Mouse (Mus musculus) erythroid progenitor cell, adult 5-6 weeks (primary cell): ENCODE data around the gene Btrc. TPM values are rescaled to one million over a fixed set of nuclear protein-coding genes. Genes with fewer than 3 reads are reported as not detected.

ENCODE experiments used
- ATAC-seq: replicated peaks from 2 replicates; pipeline ENCODE4 v1.8.0; 2016; ENCODE audit warnings: moderate number of reproducible peaks, mild to moderate bottlenecking, moderate TSS enrichment, inconsistent platforms; ENCODE audit not compliant: poor library complexity, low FRiP score, severe bottlenecking
- total RNA-seq, 2 experiments: library from RNA; stranded (forward) in 1 of 2; stranded (reverse) in 1 of 2; fragments of 150-400 nt in 1 of 2; fragments of 186-747, 209-891 nt in 1 of 2; gene quantifications; 2 replicates each; pipeline versions ENCODE4 v1.2.3 to v1.2.4; 2015 to 2017; ENCODE audit warnings: low replicate concordance in 2 of 2

The Btrc gene
- total RNA-seq, 2 experiments from 2014 or later = 130 to 268 TPM

GRCm38 (mm10) chr19:45552187-45552586, 188.7 kb downstream of the Btrc start:
- ATAC-seq = no peak

GRCm38 (mm10) chr19:45554136-45554535, 190.6 kb downstream of the Btrc start:
- ATAC-seq = no peak

DNA sequence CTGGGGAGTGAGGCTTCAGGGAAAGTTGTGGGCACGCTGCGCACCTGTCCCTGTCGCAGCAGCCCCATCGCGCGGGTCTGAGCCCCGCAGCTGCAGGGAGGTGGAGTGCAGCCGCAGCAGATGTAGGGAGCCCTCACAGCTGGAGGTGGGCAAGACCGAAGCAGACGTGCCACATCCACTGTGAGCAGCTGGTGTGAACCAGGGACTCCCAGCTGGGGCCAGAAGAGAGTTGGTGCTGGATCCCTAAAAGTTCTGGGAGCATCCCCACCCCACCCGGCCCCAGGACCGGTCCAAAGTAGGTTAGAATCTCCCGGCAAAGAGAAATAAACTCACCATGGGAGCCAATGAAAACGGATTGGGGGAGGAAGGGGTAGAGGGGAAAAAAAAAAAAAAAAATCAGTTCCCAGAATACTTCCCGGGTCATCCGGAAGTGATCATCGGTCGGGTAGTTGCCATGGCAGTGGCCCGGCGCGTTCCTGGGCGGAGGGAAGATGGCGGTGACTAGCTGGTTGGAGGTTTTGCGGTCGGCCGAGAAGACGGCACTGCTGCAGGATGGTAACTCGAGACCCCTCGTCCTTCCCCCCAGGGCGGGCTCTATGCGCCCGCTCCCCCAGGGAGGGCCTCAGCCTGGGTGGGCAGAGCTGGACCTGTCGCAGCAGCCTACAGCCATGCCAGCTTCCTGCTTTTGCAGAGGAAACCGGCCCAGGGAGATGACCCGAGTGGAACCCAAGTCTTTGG, 196.8 kb downstream of the Btrc start, which contains the start of the genes Poll and Gm17018:
TSS of gene Poll (minus strand) at position 379 of the 738 bp plus-strand sequence.
TSS of gene Gm17018 (plus strand) at position 463 of the 738 bp plus-strand sequence.
- ATAC-seq = peak; percentile 87

DNA sequence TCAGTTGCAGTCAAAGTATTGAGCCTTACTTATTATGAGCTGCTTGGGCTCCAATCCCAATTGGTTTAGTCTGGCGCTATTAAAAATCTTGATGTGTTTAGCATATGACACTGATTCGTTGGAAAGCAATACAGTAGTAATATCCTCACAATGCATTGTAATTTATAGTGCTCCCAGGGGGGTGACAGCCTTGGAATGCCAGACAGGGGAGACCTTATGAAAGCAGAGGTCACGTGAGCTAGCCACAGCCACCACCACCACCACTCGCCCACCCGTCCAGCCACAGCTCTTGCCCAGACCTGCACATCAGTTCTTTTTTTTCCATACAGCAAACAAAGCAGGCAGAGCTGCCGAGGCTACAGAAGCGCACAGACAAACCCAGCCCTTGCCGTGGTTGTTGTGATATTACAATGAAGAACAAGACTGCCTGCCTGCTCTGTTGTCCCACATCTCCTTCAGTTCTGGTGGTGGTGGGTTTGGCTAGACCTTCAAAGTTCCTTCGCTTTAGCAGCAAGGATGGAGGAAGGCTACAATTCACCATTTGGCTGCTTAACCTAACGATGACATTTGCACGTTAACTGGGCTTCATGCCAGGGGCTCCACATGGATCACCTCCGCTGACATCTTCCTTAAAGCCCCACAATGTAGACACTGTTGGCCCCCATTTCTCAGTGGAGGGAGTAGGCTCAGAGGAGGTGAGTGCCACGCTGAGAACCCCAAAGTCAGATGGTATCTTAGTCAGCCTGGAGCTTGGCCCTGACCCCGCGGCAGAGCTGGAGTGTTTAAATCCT, 202.6 kb downstream of the Btrc start:
- ATAC-seq = no peak

DNA sequence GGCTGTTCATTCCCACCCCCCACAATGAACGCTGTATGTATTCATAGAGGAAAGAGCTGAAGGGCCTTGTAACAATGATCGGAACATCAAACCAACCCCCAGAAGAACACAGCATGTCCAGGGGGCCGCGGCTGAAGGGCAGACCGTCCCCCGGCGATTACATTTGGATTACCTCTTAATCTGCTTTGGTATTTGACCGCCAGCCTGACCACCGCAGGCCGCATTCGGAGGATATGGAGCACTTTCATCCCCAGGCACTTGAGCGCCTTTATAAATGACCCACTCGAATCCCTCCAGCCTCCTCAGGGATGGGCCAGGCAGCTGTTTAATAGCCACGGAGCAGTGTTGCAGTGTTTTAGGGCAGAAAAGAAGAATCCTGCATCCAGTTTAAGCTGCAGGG, 203.8 kb downstream of the Btrc start:
- ATAC-seq = no peak

DNA sequence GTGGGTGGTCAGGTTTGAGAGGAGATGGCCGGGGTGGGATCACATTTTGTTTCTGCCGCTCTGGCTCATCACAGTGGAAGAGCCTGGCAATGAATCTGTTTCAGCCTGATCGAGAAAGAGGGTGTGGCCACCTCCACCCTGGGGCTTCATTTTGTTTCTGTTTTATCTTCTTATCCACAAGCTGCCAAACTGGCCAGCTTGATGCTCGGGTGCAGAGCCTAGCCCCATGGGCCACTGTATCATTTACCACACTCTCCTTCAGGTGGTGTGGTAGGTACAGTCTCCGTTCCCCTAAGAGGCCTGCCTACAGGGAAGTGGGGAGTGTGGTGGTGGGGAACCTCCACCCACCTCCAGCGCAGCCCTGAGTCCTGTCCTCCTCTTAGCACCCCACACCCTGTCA, 209.5 kb downstream of the Btrc start:
- no peak for ATAC-seq

- ATAC-seq = peak; percentile 86
Observed at GRCm38 (mm10) chr19:45573861-45574267, 210.3 kb downstream of the Btrc start.

- ATAC-seq = no peak
Observed at GRCm38 (mm10) chr19:45574339-45574898, 210.9 kb downstream of the Btrc start.

- no peak for ATAC-seq
Observed at GRCm38 (mm10) chr19:45574941-45575631, 211.6 kb downstream of the Btrc start.

GRCm38 (mm10) chr19:45575632-45576001, 212.1 kb downstream of the Btrc start:
- ATAC-seq = no peak

DNA sequence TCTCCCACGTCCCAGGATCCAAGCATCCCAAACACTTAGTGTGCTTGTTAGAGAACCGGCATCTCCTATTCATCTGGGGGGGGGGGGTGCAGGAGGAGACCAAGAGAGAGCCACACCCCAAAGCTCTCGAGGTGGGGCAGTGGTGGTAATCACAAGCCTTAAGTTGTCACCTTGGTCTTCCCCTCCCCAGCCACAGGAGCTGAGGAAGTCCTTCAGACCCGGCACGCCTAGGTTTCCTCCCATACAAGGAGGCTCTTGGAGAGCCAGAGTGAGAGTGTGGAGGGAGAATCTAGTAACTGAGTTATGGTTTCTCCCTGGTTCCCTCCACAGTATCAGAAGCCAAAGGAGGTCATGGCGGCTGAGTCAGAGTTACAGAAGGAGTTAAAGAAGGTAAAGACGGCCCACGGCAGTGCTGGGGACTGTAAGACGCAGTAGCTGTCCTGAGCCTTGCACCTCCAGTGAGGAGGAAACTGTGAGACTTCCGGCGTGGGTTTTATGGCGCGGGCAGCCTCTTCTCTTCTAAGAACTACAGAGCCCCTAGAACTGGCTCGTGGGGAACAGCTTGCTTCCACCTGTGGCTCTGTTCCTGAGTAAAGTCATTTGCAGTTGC, 213.7 kb downstream of the Btrc start:
- ATAC-seq = no peak

DNA sequence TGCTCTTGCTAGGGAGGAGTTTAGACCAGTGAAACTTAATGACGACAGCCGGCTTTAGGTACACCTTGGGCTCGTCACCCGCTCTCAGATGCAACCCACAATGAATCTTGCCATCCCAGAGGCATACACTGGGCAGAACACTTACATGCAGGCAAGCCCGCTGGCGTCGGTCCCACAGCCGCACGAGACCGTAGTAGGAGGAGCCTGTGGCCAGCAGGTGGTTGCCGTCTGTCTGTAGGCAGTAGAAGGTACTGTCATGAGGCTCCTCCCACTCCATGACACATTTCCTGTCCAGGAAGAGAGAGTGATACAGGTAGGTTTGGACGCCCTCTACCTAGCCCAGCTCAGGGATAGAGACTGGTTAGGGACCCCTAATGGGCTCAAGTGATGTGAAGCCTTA, 215.4 kb downstream of the Btrc start:
- no peak for ATAC-seq

GRCm38 (mm10) chr19:45579416-45579815, 215.9 kb downstream of the Btrc start:
- ATAC-seq = no peak

Other genes with a start within 250 kb of the Btrc start
- gene Tlx1, start 213.1 kb upstream of the Btrc start, total RNA-seq (2015; ENCODE audit: low replicate concordance) = not detected in 2 replicates
- not detected in 2 replicates for gene Tlx1, start 213.1 kb upstream of the Btrc start, total RNA-seq (2017; ENCODE audit: low replicate concordance)
- not detected in 2 replicates for gene Lbx1, start 127.9 kb upstream of the Btrc start, total RNA-seq (2015; ENCODE audit: low replicate concordance)
- not detected in 2 replicates for gene Lbx1, start 127.9 kb upstream of the Btrc start, total RNA-seq (2017; ENCODE audit: low replicate concordance)
- gene Poll, start 196.8 kb downstream of the Btrc start, total RNA-seq (2015; ENCODE audit: low replicate concordance) = 3.6 TPM in 1 of 2 replicates, not detected in the other
- gene Poll, start 196.8 kb downstream of the Btrc start, total RNA-seq (2017; ENCODE audit: low replicate concordance) = 3.0 TPM in 1 of 2 replicates, not detected in the other
- 3.4 TPM in 1 of 2 replicates, not detected in the other for gene Gm17018, start 196.9 kb downstream of the Btrc start, total RNA-seq (2015; ENCODE audit: low replicate concordance)
- 4.0 and 7.7 TPM in 2 replicates for gene Gm17018, start 196.9 kb downstream of the Btrc start, total RNA-seq (2017; ENCODE audit: low replicate concordance)